Mouse (Mus musculus) regulatory T cell (primary cell): Measurements from ENCODE around the gene Camta1.

Experiments used
- in situ Hi-C: fragments of 300-600 bp; cut with MboI, MseI; formaldehyde crosslinking; loops from one replicate; pipeline ENCODE4 v1.15.1; 2025; ENCODE audit warnings: high pct_unique_total_duplicates

Gene Camta1

GRCm38 (mm10) chr4:151337543-151337942 is 524.1 kb downstream of the Camta1 start:
- in situ Hi-C loops: no loop called here

- in situ Hi-C loops: no loop called here
Measured at GRCm38 (mm10) chr4:151336413-151336812, 525.3 kb downstream of the Camta1 start.

- in situ Hi-C loops: no loop called here
Measured at GRCm38 (mm10) chr4:151334951-151335742, 526.5 kb downstream of the Camta1 start.

- in situ Hi-C loops: no loop called here
Measured at GRCm38 (mm10) chr4:151332074-151332849, 529.4 kb downstream of the Camta1 start.

- in situ Hi-C loops: no loop called here
Measured at GRCm38 (mm10) chr4:151330983-151331382, 530.7 kb downstream of the Camta1 start.

- in situ Hi-C loops: no loop called here
Measured at GRCm38 (mm10) chr4:151328071-151328470, 533.6 kb downstream of the Camta1 start.

GRCm38 (mm10) chr4:151326971-151327686 is 534.5 kb downstream of the Camta1 start:
- in situ Hi-C loops: no loop called here

GRCm38 (mm10) chr4:151316428-151316827 is 545.2 kb downstream of the Camta1 start:
- in situ Hi-C loops: no loop called here

- in situ Hi-C loops: no loop called here
Measured at GRCm38 (mm10) chr4:151315726-151316125, 546.0 kb downstream of the Camta1 start.

- in situ Hi-C loops: no loop called here
Measured at GRCm38 (mm10) chr4:151310773-151311172, 550.9 kb downstream of the Camta1 start.

- in situ Hi-C loops: no loop called here
Measured at GRCm38 (mm10) chr4:151310056-151310685, 551.5 kb downstream of the Camta1 start.

- in situ Hi-C loops: no loop called here
Measured at GRCm38 (mm10) chr4:151306890-151307289, 554.8 kb downstream of the Camta1 start.

- in situ Hi-C loops: no loop called here
Measured at GRCm38 (mm10) chr4:151306311-151306765, 555.3 kb downstream of the Camta1 start.

- in situ Hi-C loops: no loop called here
Measured at GRCm38 (mm10) chr4:151305761-151306160, 555.9 kb downstream of the Camta1 start.

- in situ Hi-C loops: no loop called here
Measured at GRCm38 (mm10) chr4:151303931-151304330, 557.7 kb downstream of the Camta1 start.

GRCm38 (mm10) chr4:151303436-151303835 is 558.2 kb downstream of the Camta1 start:
- in situ Hi-C loops: no loop called here

- in situ Hi-C loops: no loop called here
Measured at GRCm38 (mm10) chr4:151302195-151303126, 559.2 kb downstream of the Camta1 start.

GRCm38 (mm10) chr4:151301337-151301736 is 560.3 kb downstream of the Camta1 start:
- in situ Hi-C loops: no loop called here

GRCm38 (mm10) chr4:151300706-151301105 is 561.0 kb downstream of the Camta1 start:
- in situ Hi-C loops: no loop called here

GRCm38 (mm10) chr4:151295515-151296203 is 566.0 kb downstream of the Camta1 start:
- in situ Hi-C loops: no loop called here
